Mouse (Mus musculus): Measurements from ENCODE around the gene Gm10642. TPM values are rescaled to one million over a fixed set of nuclear protein-coding genes. Genes with fewer than 3 reads are reported as not detected.

Gene Gm10642
- polyA plus RNA-seq, 1 experiment from 2014 or later = 1.4 TPM

GRCm38 (mm10) chr9:70673656-70674055 lies 17.6 kb downstream of the Gm10642 start:
- 85% methylated on average over 4 of the region's 4 CpGs for WGBS (ENCODE audit: insufficient replicate concordance)
- H3K27ac ChIP-seq (replicated peaks) = no peak overlapping the region
- H3K9me3 ChIP-seq (replicated peaks) = no peaks in the 10 kb centered on the region
- no peak overlapping the region for H3K4me2 ChIP-seq
- ATAC-seq (ENCODE audit: insufficient read depth) = no peak
- no peaks in the 10 kb centered on the region for H3K27me3 ChIP-seq
- H3K4me3 ChIP-seq (replicated peaks) = no peak overlapping the region
- peaks cover 66% of the 10 kb centered on the region for H3K4me1 ChIP-seq (replicated peaks)
- no peaks in the 10 kb centered on the region for H3K36me3 ChIP-seq (replicated peaks)
- H3K9ac ChIP-seq = no peak overlapping the region

DNA sequence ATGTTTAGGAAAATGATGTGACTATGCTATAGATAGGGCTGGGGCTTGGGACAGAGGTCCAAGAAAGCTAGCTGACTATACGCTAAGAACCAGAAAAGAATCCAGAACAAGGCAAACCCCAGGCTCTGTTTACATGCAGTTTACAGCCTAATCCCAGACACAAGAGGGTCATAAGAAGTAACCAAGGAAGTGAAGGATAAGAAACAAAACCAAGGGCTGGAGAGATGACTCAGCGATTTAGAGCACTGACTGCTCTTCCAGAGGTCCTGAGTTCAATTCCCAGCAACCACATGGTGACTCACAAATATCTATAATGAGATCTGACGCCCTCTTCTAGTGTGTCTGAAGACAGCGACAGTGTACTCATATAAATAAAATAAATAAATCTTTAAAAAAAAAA lies 19.1 kb downstream of the Gm10642 start:
- no peak overlapping the region for H3K4me2 ChIP-seq
- no peaks in the 10 kb centered on the region for H3K27me3 ChIP-seq
- no peak overlapping the region for H3K9ac ChIP-seq
- WGBS (ENCODE audit: insufficient replicate concordance) = 58% methylated on average over 4 of the region's 4 CpGs
- no peaks in the 10 kb centered on the region for H3K36me3 ChIP-seq (replicated peaks)
- H3K4me3 ChIP-seq (replicated peaks) = no peak overlapping the region
- peak overlapping the region; percentile 34 for H3K27ac ChIP-seq (replicated peaks)
- no peaks in the 10 kb centered on the region for H3K9me3 ChIP-seq (replicated peaks)
- H3K4me1 ChIP-seq (replicated peaks) = peaks cover 53% of the 10 kb centered on the region
- ATAC-seq (ENCODE audit: insufficient read depth) = no peak

DNA sequence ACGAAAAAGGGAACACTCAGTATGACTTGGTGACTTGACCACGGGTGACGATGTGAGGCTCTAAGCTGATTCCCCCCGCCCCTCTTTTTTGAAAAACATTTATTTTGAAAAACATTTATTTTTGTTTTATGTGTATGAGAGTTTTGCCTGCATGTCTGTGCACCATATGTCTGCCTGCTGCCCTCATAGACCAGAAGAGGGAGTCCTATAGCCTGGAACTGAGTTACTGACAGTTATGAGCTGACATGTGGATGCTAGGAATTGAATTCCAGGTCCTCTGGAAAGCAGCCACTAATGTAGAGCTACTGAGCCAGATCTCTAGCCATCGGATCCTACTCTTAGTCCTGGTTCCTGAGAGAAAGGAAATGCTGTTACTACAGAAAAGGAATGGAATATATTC lies 19.9 kb downstream of the Gm10642 start:
- Histone ChIP-seq H3K4me2 (no peak overlapping the region), H3K27me3 (no peaks in the 10 kb centered on the region), H3K9ac (no peak overlapping the region), H3K4me3 (replicated peaks) (no peak overlapping the region), H3K9me3 (replicated peaks) (no peaks in the 10 kb centered on the region), H3K36me3 (replicated peaks) (no peaks in the 10 kb centered on the region), H3K4me1 (replicated peaks) (peaks cover 48% of the 10 kb centered on the region), H3K27ac (replicated peaks) (peak overlapping the region; percentile 52)
- no peak for ATAC-seq (ENCODE audit: insufficient read depth)
- WGBS (ENCODE audit: insufficient replicate concordance) = 78% methylated on average over 5 of the region's 5 CpGs

DNA sequence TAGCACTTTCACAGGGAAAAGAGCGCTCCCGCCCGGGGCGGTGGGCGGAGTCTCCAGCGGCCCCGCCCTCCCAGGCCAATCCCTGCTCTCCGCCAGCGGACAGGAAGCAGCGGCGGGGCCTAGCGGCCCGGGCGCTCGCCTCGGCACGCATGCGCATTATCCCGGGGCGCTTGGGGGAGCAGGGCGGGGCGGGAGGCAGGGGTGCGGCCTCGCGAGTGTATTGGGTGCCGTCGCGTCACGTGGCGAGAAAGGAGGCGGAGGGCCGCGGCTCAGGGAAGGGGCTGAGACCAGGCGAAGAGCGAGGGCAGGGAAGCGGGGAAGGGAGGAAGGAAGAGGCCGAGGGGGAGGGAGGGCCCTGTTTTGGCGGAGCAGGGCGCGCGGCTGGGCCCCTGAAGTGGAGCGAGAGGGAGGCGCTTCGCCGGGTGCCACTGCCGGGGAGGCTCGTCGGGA lies 22.7 kb downstream of the Gm10642 start, which contains the start of gene Adam10:
Gene Adam10 (plus strand): TSS at position 316 of the 450 bp plus-strand sequence.
- peaks cover 44% of the 10 kb centered on the region for H3K4me1 ChIP-seq (replicated peaks)
- H3K4me2 ChIP-seq = peak within 1 kb of the TSS; percentile 84
- no peaks in the 10 kb centered on the region for H3K9me3 ChIP-seq (replicated peaks)
- no peaks in the 10 kb centered on the region for H3K27me3 ChIP-seq
- peak within 1 kb of the TSS; percentile 100 for H3K4me3 ChIP-seq (replicated peaks)
- WGBS (ENCODE audit: insufficient replicate concordance) = under 1% methylated on average over 48 of the region's 48 CpGs
- peak; percentile 97 for ATAC-seq (ENCODE audit: insufficient read depth)
- H3K36me3 ChIP-seq (replicated peaks) = peaks cover 4% of the 10 kb centered on the region; the same call in 1 of the 2 replicates
- peak within 1 kb of the TSS; percentile 100 for H3K9ac ChIP-seq
- H3K27ac ChIP-seq (replicated peaks) = peak within 1 kb of the TSS; percentile 99

DNA sequence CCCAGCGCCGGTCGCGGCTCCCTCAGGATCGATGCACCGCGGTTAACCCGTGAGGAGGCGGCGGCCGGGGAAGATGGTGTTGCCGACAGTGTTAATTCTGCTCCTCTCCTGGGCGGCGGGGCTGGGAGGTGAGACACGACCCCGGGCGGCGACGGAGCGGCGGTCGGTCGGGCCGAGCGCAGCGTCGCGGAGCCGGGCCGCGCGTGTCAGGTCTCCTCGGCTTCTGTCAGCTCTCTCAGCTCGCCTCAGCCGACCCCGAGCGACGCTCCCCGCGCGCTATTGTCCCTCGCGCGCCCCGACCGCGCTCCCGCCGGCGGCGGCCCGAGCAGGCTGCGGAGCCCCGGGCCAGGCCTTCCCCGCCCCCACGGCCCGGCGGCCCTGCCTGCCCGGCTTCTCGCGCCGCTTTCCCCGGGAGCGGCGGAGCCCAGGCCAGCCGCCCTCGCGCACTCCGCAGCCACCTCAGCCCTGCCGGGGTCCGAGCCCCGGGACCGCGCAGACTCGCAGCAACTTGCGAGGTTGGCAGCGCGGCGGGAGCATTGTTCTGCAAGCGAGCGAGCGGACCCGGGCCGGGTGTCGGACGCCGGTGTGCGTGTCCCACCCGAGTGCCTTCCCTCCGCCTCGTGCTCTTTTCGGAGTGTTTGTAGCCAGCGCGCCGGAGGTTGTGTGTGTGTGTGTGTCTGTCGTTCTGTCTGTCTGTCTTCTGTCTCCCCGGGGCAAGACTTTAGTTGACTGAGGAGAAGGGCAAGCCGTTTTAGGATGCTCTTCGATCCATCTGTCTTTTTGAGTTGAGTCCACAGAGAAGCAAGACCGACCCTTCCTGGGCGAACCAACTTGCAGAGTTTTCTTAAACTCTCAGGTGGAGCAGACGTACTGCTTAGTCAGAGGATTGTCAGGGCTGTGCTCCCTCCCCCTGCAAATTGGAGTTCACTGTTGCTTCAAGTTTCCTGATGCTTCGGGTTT lies 23.4 kb downstream of the Gm10642 start:
- peak; percentile 45 for ATAC-seq (ENCODE audit: insufficient read depth)
- Histone ChIP-seq H3K4me2 (peak overlapping the region; percentile 68), H3K9ac (peak overlapping the region; percentile 100), H3K36me3 (replicated peaks) (peaks cover 4% of the 10 kb centered on the region; the same call in 1 of the 2 replicates), H3K9me3 (replicated peaks) (no peaks in the 10 kb centered on the region), H3K4me1 (replicated peaks) (peaks cover 45% of the 10 kb centered on the region), H3K27ac (replicated peaks) (peak overlapping the region; percentile 99), H3K27me3 (no peaks in the 10 kb centered on the region), H3K4me3 (replicated peaks) (peak overlapping the region; percentile 100)
- under 1% methylated on average over 101 of the region's 103 CpGs for WGBS (ENCODE audit: insufficient replicate concordance)

- WGBS (ENCODE audit: insufficient replicate concordance) = 16% methylated on average over 1 of the region's 1 CpGs
- H3K4me3 ChIP-seq (replicated peaks) = peak overlapping the region; percentile 100
- H3K9me3 ChIP-seq (replicated peaks) = no peaks in the 10 kb centered on the region
- no peak for ATAC-seq (ENCODE audit: insufficient read depth)
- H3K4me2 ChIP-seq = peak overlapping the region; percentile 68
- H3K4me1 ChIP-seq (replicated peaks) = peaks cover 54% of the 10 kb centered on the region
- H3K9ac ChIP-seq = peak overlapping the region; percentile 100; the same call in 1 of the 2 replicates
- H3K36me3 ChIP-seq (replicated peaks) = peaks cover 14% of the 10 kb centered on the region
- no peaks in the 10 kb centered on the region for H3K27me3 ChIP-seq
- peak overlapping the region; percentile 74 for H3K27ac ChIP-seq (replicated peaks)
These were observed 26.2 kb downstream of the Gm10642 start for GRCm38 (mm10) chr9:70682202-70682601.

DNA sequence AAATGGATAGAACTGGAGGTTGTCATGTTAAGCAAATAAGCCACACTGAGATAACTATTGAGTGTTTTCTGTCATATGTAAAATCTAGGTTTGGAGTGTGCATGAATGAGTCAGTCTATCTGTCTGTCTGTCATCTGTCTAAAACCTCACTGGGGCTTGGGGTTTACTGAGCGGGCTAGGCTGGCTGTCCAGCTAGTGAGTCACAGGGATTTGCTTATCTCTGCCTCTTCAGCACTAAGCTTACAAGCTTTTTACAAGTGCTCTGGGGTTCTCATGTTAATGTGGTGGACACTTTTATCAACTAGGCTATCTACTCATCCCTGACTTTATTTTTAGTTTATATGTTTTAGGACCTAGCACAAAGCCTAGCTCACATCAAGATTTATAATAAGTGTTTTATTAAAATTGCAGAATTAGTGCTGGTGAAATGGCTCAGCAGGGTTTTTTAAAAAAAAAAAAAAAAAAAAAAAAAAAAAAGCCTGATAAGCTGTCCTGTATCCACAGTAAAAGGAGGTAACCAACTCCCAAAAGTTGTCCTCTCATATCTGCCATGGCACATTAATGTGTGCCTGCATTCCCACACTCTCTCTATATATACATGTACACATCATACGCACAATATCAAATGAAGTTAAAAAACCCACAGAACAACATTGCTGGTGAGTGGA lies 32.4 kb downstream of the Gm10642 start:
- Histone ChIP-seq H3K4me1 (replicated peaks) (peaks cover 69% of the 10 kb centered on the region), H3K4me2 (no peak overlapping the region), H3K9me3 (replicated peaks) (no peaks in the 10 kb centered on the region), H3K9ac (no peak overlapping the region), H3K27ac (replicated peaks) (peak overlapping the region; percentile 63; the same call in 1 of the 2 replicates), H3K4me3 (replicated peaks) (no peak overlapping the region), H3K36me3 (replicated peaks) (peaks cover 12% of the 10 kb centered on the region), H3K27me3 (no peaks in the 10 kb centered on the region)
- 0 out of 2 replicates have a peak, but pooled peaks have one; percentile 15 for ATAC-seq (ENCODE audit: insufficient read depth)
- 53% methylated on average over 2 of the region's 2 CpGs for WGBS (ENCODE audit: insufficient replicate concordance)

- peak overlapping the region; percentile 51; the same call in 1 of the 2 replicates for H3K27ac ChIP-seq (replicated peaks)
- H3K4me2 ChIP-seq = peak overlapping the region; percentile 40
- ATAC-seq (ENCODE audit: insufficient read depth) = no peak
- H3K9ac ChIP-seq = no peak overlapping the region
- 57% methylated on average over 3 of the region's 3 CpGs for WGBS (ENCODE audit: insufficient replicate concordance)
- no peaks in the 10 kb centered on the region for H3K9me3 ChIP-seq (replicated peaks)
- H3K36me3 ChIP-seq (replicated peaks) = peaks cover 10% of the 10 kb centered on the region; the same call in 1 of the 2 replicates
- H3K4me3 ChIP-seq (replicated peaks) = no peak overlapping the region; the same call in 1 of the 2 replicates
- H3K27me3 ChIP-seq = no peaks in the 10 kb centered on the region
- H3K4me1 ChIP-seq (replicated peaks) = peaks cover 73% of the 10 kb centered on the region
These were observed 33.9 kb downstream of the Gm10642 start for GRCm38 (mm10) chr9:70689926-70690325.

GRCm38 (mm10) chr9:70690579-70690978 lies 34.5 kb downstream of the Gm10642 start:
- Histone ChIP-seq H3K27me3 (no peaks in the 10 kb centered on the region), H3K4me1 (replicated peaks) (peaks cover 72% of the 10 kb centered on the region), H3K27ac (replicated peaks) (no peak overlapping the region), H3K4me3 (replicated peaks) (no peak overlapping the region), H3K9ac (no peak overlapping the region), H3K9me3 (replicated peaks) (no peaks in the 10 kb centered on the region), H3K36me3 (replicated peaks) (0 out of 2 replicates have a peak, but pooled peaks cover 5% of the 10 kb centered on the region), H3K4me2 (no peak overlapping the region)
- ATAC-seq (ENCODE audit: insufficient read depth) = no peak

GRCm38 (mm10) chr9:70691772-70692693 lies 36.0 kb downstream of the Gm10642 start:
- no peak overlapping the region for H3K4me3 ChIP-seq (replicated peaks)
- H3K27ac ChIP-seq (replicated peaks) = no peak overlapping the region
- H3K4me2 ChIP-seq = no peak overlapping the region
- H3K9me3 ChIP-seq (replicated peaks) = no peaks in the 10 kb centered on the region
- 0 out of 2 replicates have a peak, but pooled peaks cover 3% of the 10 kb centered on the region for H3K36me3 ChIP-seq (replicated peaks)
- H3K9ac ChIP-seq = no peak overlapping the region
- no peak for ATAC-seq (ENCODE audit: insufficient read depth)
- 44% methylated on average over 2 of the region's 2 CpGs for WGBS (ENCODE audit: insufficient replicate concordance)
- H3K4me1 ChIP-seq (replicated peaks) = peaks cover 68% of the 10 kb centered on the region
- H3K27me3 ChIP-seq = no peaks in the 10 kb centered on the region
